Mouse (Mus musculus) lung, embryonic 14.5 days (tissue): ENCODE measurements around the gene Tbc1d30. TPM values are rescaled to one million over a fixed set of nuclear protein-coding genes. Genes with fewer than 3 reads are reported as not detected.

Experiments
- ATAC-seq: fragments of 200-750 bp; cut with Nextera tagmentation; 2 replicates; pipeline ENCODE4 v1.8.0; 2017; ENCODE audit warnings: mild to moderate bottlenecking, moderate TSS enrichment, moderate library complexity; ENCODE audit not compliant: insufficient read depth
- DNase-seq: peaks from one replicate; pipeline ENCODE4 v3.0.0-alpha.2; 2015
- H3K27ac ChIP-seq: fragments of 300-500 bp; sonication (generic); 2 replicates; pipeline ENCODE4 v1.5.1; 2014; ENCODE audit warnings: low read depth, mild to moderate bottlenecking, moderate library complexity
- H3K27me3 ChIP-seq: fragments of 300-500 bp; sonication (generic); 2 replicates; pipeline ENCODE4 v1.6.1; 2014; ENCODE audit warnings: low read length, control low read depth; ENCODE audit not compliant: insufficient read depth
- H3K36me3 ChIP-seq: fragments of 300-500 bp; sonication (generic); 2 replicates; pipeline ENCODE4 v1.6.1; 2014; ENCODE audit warnings: control low read depth; ENCODE audit not compliant: insufficient read depth
- H3K4me1 ChIP-seq: fragments of 300-500 bp; sonication (generic); 2 replicates; pipeline ENCODE4 v1.6.1; 2014; ENCODE audit warnings: antibody characterized with exemption, control low read depth; ENCODE audit not compliant: insufficient read depth
- H3K4me2 ChIP-seq: fragments of 300-500 bp; sonication (generic); 2 replicates; pipeline ENCODE4 v1.6.1; 2014; ENCODE audit warnings: mild to moderate bottlenecking
- H3K4me3 ChIP-seq: fragments of 300-500 bp; sonication (generic); 2 replicates; pipeline ENCODE4 v1.5.1; 2014; ENCODE audit warnings: low read depth, low read length
- H3K9ac ChIP-seq: fragments of 300-500 bp; sonication (generic); 2 replicates; pipeline ENCODE4 v1.6.1; 2014
- H3K9me3 ChIP-seq: fragments of 300-500 bp; sonication (generic); 2 replicates; pipeline ENCODE4 v1.6.1; 2016; ENCODE audit warnings: low read depth, low read length, control low read depth
- CTCF ChIP-seq: IDR thresholded peaks from 2 replicates; pipeline ENCODE4 v1.5.1; 2016; ENCODE audit warnings: antibody characterized with exemption, low read depth
- WGBS: fragments of 180-500 bp; shearing (Covaris S2); extraction: QIAGEN DNeasy Blood & Tissue Kit; methylation state at CpG from one replicate; pipeline ENCODE4 v1.1.7; 2014; 5-methylcytosine and 5-hydroxymethylcytosine counted together
- polyA plus RNA-seq: library from polyadenylated mRNA; unstranded; fragments of >200 nt; fragmentation: Nextera tagmentation; extraction: Ambion mirVana; gene quantifications from 2 replicates; pipeline ENCODE4 v1.2.1, GENCODE M21; 2014

Tbc1d30 gene
- polyA plus RNA-seq, 1 experiment from 2014 or later = 2.5 TPM

DNA sequence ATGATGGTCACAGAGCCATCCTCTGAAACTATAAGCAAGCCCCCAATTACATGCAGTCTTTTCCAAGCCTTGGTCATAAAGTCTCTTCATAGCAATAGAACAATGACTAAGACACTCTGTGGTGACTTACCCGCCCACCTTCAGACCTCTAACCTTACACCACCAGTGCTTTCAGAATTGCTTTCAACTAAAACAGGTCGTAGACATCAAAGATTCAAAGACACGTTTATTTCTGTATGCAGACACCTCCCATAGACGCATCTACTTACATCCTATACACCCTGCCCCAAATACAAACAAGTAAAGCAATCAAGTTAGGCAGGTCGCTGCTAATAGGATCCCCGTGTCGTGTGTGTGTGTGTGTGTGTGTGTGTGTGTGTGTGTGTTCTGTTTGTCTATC is 50.4 kb downstream of the Tbc1d30 start:
- Histone ChIP-seq H3K9me3 (no peaks in the 10 kb centered on the region), H3K4me2 (no peak overlapping the region), H3K9ac (no peak overlapping the region), H3K4me3 (no peak overlapping the region), H3K27ac (no peak overlapping the region), H3K36me3 (no peaks in the 10 kb centered on the region), H3K4me1 (no peaks in the 10 kb centered on the region; the same call in 1 of the 2 replicates), H3K27me3 (no peaks in the 10 kb centered on the region)
- DNase-seq = no peak
- WGBS = 70% methylated on average over 7 of the region's 7 CpGs
- TF ChIP-seq CTCF = no peak
- no peak for ATAC-seq

GRCm38 (mm10) chr10:121297054-121297701 is 53.9 kb downstream of the Tbc1d30 start:
- Histone ChIP-seq H3K9ac (peak overlapping the region; percentile 41; the same call in 1 of the 2 replicates), H3K36me3 (no peaks in the 10 kb centered on the region), H3K27me3 (no peaks in the 10 kb centered on the region), H3K27ac (no peak overlapping the region), H3K4me1 (no peaks in the 10 kb centered on the region; the same call in 1 of the 2 replicates), H3K9me3 (no peaks in the 10 kb centered on the region), H3K4me2 (peak overlapping the region; percentile 50), H3K4me3 (peak overlapping the region; percentile 3; the same call in 1 of the 2 replicates)
- no peak for TF ChIP-seq CTCF
- DNase-seq = peak; percentile 78
- WGBS = 16% methylated on average over 25 of the region's 25 CpGs
- peak; percentile 83 for ATAC-seq

GRCm38 (mm10) chr10:121294471-121294870 is 56.6 kb downstream of the Tbc1d30 start:
- no peak overlapping the region for H3K4me3 ChIP-seq
- no peak overlapping the region for H3K27ac ChIP-seq
- H3K36me3 ChIP-seq = no peaks in the 10 kb centered on the region
- no peak overlapping the region for H3K9ac ChIP-seq
- TF ChIP-seq CTCF = no peak
- DNase-seq (no peak), ATAC-seq (no peak)
- H3K9me3 ChIP-seq = no peaks in the 10 kb centered on the region
- H3K4me2 ChIP-seq = no peak overlapping the region
- H3K4me1 ChIP-seq = no peaks in the 10 kb centered on the region; the same call in 1 of the 2 replicates
- no peaks in the 10 kb centered on the region for H3K27me3 ChIP-seq
- 70% methylated on average over 16 of the region's 16 CpGs for WGBS

DNA sequence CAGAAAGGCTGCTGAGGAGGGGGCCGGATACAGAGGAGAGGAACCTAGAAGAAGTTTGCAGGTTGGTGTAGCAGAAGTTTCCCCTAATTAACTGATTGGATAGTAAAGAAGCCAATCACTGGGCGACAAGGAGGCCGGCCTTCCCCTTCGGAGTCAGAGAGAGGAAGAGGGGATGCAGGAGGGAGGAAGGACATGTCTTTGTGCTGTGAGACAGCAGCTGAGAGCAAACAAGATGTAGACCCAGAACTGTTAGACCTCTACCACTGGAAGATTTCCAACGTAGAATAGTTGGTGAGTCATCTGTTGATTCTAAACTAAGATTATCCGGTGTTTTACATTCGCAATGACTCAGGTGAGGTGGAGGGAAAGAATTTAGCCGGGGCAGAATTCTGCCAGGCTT is 57.2 kb downstream of the Tbc1d30 start:
- WGBS = 65% methylated on average over 8 of the region's 8 CpGs
- no peak overlapping the region for H3K4me2 ChIP-seq

GRCm38 (mm10) chr10:121291272-121291917 is 59.7 kb downstream of the Tbc1d30 start:
- H3K36me3 ChIP-seq = no peaks in the 10 kb centered on the region
- no peak overlapping the region for H3K9ac ChIP-seq
- H3K9me3 ChIP-seq = no peaks in the 10 kb centered on the region
- ATAC-seq = peak; percentile 39; the same call in 1 of the 2 replicates
- WGBS = 70% methylated on average over 10 of the region's 10 CpGs
- TF ChIP-seq CTCF = no peak
- H3K27me3 ChIP-seq = no peaks in the 10 kb centered on the region
- no peak overlapping the region for H3K4me2 ChIP-seq
- H3K4me3 ChIP-seq = no peak overlapping the region
- no peaks in the 10 kb centered on the region for H3K4me1 ChIP-seq
- no peak overlapping the region for H3K27ac ChIP-seq
- no peak for DNase-seq

More for the DNA sequence above, 57.2 kb downstream of the Tbc1d30 start:
- DNase-seq = no peak
- Histone ChIP-seq H3K4me3 (no peak overlapping the region), H3K4me1 (no peaks in the 10 kb centered on the region; the same call in 1 of the 2 replicates), H3K36me3 (no peaks in the 10 kb centered on the region), H3K27ac (no peak overlapping the region), H3K9me3 (no peaks in the 10 kb centered on the region), H3K9ac (no peak overlapping the region), H3K27me3 (no peaks in the 10 kb centered on the region)
- ATAC-seq = no peak
- no peak for TF ChIP-seq CTCF

DNA sequence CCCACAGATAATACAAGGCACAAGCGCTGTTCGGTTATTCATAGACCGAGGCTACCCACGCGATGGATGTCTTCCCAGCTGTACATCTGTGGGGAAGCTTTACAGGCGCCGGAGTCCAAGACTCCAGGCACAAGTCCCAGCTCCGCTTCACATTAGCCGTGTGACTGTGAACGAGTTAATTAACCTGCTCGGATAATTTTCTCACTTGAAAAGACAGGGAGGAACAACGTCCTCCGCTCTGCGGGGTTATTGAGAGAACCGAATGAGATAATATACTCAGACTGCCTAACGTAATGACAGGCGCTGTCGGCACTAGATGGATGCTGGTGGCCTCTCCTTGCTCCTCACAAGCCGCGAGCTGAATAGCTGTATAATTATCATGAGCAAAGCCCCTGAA is 60.4 kb downstream of the Tbc1d30 start:
- no peak for TF ChIP-seq CTCF
- Histone ChIP-seq H3K27me3 (no peaks in the 10 kb centered on the region), H3K9ac (no peak overlapping the region), H3K4me3 (no peak overlapping the region), H3K36me3 (no peaks in the 10 kb centered on the region), H3K9me3 (no peaks in the 10 kb centered on the region), H3K4me2 (no peak overlapping the region), H3K4me1 (no peaks in the 10 kb centered on the region), H3K27ac (no peak overlapping the region)
- WGBS = 54% methylated on average over 20 of the region's 20 CpGs
- ATAC-seq = no peak
- no peak for DNase-seq

DNA sequence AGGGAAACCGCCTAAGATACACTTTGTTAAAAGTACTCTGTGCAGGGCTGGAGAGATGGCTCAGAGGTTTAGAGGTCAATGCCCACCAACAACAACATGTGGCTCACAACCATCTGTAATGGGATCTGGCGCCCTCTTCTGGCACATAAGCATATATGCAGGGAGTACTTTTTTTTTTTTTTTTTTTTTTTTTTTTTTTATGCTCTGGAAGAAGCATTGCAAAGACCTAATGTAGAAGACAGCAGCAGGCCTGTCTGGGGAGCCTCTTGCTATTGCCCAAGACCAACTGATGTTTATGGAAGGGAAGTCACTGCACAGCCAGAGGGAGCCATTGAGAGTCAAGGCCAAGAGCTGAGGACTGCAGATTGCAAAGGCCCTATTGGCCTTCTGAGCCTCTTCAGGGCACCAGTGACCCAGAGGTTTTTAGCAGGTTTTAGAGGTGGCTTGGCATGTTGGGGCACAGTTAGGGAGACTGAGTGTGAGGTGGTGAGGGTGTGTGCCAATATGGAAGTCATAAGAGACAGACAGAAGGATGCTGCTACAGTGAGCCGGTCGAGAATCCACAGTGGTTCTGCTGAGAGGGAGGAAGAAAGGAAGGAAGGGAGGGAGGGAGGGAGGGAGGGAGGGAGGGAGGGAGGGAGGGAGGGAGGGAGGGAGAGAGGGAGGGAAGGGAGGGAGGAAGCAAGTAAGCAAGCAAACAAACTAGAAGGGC is 61.0 kb downstream of the Tbc1d30 start:
- Histone ChIP-seq H3K27me3 (no peaks in the 10 kb centered on the region), H3K27ac (no peak overlapping the region), H3K4me3 (no peak overlapping the region), H3K4me1 (no peaks in the 10 kb centered on the region), H3K36me3 (no peaks in the 10 kb centered on the region), H3K9me3 (no peaks in the 10 kb centered on the region), H3K4me2 (no peak overlapping the region), H3K9ac (no peak overlapping the region)
- ATAC-seq (no peak), DNase-seq (peak; percentile 27)
- TF ChIP-seq CTCF = peak; percentile 60
- 53% methylated on average over 4 of the region's 4 CpGs for WGBS
